Mouse (Mus musculus) heart, embryonic 14.5 days (tissue): ENCODE results near the gene Ampd2. TPM values are rescaled to one million over a fixed set of nuclear protein-coding genes. Genes with fewer than 3 reads are reported as not detected.

Experiments used
- ATAC-seq: fragments of 200-750 bp; cut with Nextera tagmentation; 2 replicates; pipeline ENCODE4 v1.8.0; 2017; ENCODE audit warnings: low read depth, moderate TSS enrichment; ENCODE audit not compliant: insufficient number of reproducible peaks, insufficient read depth, low FRiP score
- H3K27ac ChIP-seq, 2 experiments: fragments of 200-500 bp in 1 of 2; fragments of 300-500 bp in 1 of 2; sonication (generic) in 1 of 2; replicated peaks in 1 of 2; 2 replicates each; pipeline ENCODE4 v1.5.1; 2012 to 2014; ENCODE audit warnings: low read depth in 2 of 2, low read length in 2 of 2, control low read depth in 1 of 2, mild to moderate bottlenecking in 1 of 2, mixed read lengths in 1 of 2; ENCODE audit not compliant: control insufficient read depth in 1 of 2, insufficient read depth in 1 of 2
- H3K27me3 ChIP-seq: fragments of 300-500 bp; sonication (generic); 2 replicates; pipeline ENCODE4 v1.6.1; 2014; ENCODE audit warnings: mild to moderate bottlenecking, low read length, control low read depth; ENCODE audit not compliant: control insufficient read depth, insufficient read depth
- H3K36me3 ChIP-seq: fragments of 300-500 bp; sonication (generic); 2 replicates; pipeline ENCODE4 v1.6.1; 2014; ENCODE audit warnings: mild to moderate bottlenecking, control low read depth, low read length, mixed read lengths; ENCODE audit not compliant: control insufficient read depth, insufficient read depth
- H3K4me1 ChIP-seq, 2 experiments: fragments of 200-500 bp in 1 of 2; fragments of 300-500 bp in 1 of 2; sonication (generic) in 1 of 2; 2 replicates each; pipeline ENCODE4 v1.6.1; 2012 to 2014; ENCODE audit warnings: low read length in 2 of 2, control low read depth in 1 of 2, mixed read lengths in 1 of 2; ENCODE audit not compliant: control insufficient read depth in 2 of 2, insufficient read depth in 2 of 2
- H3K4me2 ChIP-seq: fragments of 300-500 bp; sonication (generic); 2 replicates; pipeline ENCODE4 v1.6.1; 2014; ENCODE audit warnings: mild to moderate bottlenecking, low read length
- H3K4me3 ChIP-seq, 2 experiments: fragments of 200-500 bp in 1 of 2; fragments of 300-500 bp in 1 of 2; sonication (generic) in 1 of 2; 2 replicates each; pipeline ENCODE4 v1.5.1; 2012 to 2014; ENCODE audit warnings: low read length in 2 of 2, mild to moderate bottlenecking in 2 of 2, control low read depth in 1 of 2, low read depth in 1 of 2, moderate library complexity in 1 of 2; ENCODE audit not compliant: control insufficient read depth in 1 of 2, insufficient read depth in 1 of 2
- H3K9ac ChIP-seq: fragments of 300-500 bp; sonication (generic); 2 replicates; pipeline ENCODE4 v1.6.1; 2014; ENCODE audit warnings: mild to moderate bottlenecking, low read length
- H3K9me3 ChIP-seq: fragments of 300-500 bp; sonication (generic); 2 replicates; pipeline ENCODE4 v1.6.1; 2016; ENCODE audit warnings: low read length, control low read depth; ENCODE audit not compliant: control insufficient read depth
- WGBS: fragments of 180-500 bp; shearing (Covaris S2); extraction: QIAGEN DNeasy Blood & Tissue Kit; methylation state at CpG from one replicate; pipeline ENCODE4 v1.1.7; 2014; 5-methylcytosine and 5-hydroxymethylcytosine counted together
- polyA plus RNA-seq: library from polyadenylated mRNA; unstranded; fragments of >200 nt; fragmentation: Nextera tagmentation; extraction: Ambion mirVana; gene quantifications from 2 replicates; pipeline ENCODE4 v1.2.1, GENCODE M21; 2014

Ampd2 gene
- polyA plus RNA-seq, 1 experiment from 2014 or later: 20.3 TPM

- Histone ChIP-seq H3K27me3 (no peaks in the 10 kb centered on the region), H3K4me1 (no peaks in the 10 kb centered on the region; a peak in 1 of 4 replicates), H3K36me3 (no peaks in the 10 kb centered on the region), H3K9me3 (no peaks in the 10 kb centered on the region), H3K9ac (no peak overlapping the region), H3K27ac (no peak overlapping the region), H3K4me3 (no peak overlapping the region), H3K4me2 (no peak overlapping the region)
- WGBS: 42% methylated on average over 8 of the region's 8 CpGs
- 0 out of 2 replicates have a peak, but pooled peaks have one; percentile 47 for ATAC-seq
Measured at GRCm38 (mm10) chr3:108096226-108096625, 9.8 kb upstream of the Ampd2 start.

GRCm38 (mm10) chr3:108094976-108095760, 8.7 kb upstream of the Ampd2 start:
- ATAC-seq: no peak
- H3K9me3 ChIP-seq: no peaks in the 10 kb centered on the region
- H3K27me3 ChIP-seq: no peaks in the 10 kb centered on the region
- peaks cover 0 to 4% of the 10 kb centered on the region in 2 experiments; a peak in 1 of 4 replicates for H3K4me1 ChIP-seq
- no peak overlapping the region for H3K4me2 ChIP-seq
- WGBS: 83% methylated on average over 12 of the region's 12 CpGs
- no peaks in the 10 kb centered on the region for H3K36me3 ChIP-seq
- no peak overlapping the region for H3K9ac ChIP-seq
- H3K4me3 ChIP-seq: no peak overlapping the region
- no peak overlapping the region for H3K27ac ChIP-seq

GRCm38 (mm10) chr3:108094146-108094545, 7.7 kb upstream of the Ampd2 start:
- Histone ChIP-seq H3K36me3 (no peaks in the 10 kb centered on the region), H3K4me1 (peaks cover 4 to 9% of the 10 kb centered on the region in 2 experiments), H3K27ac (no peak overlapping the region), H3K4me2 (no peak overlapping the region), H3K9me3 (no peaks in the 10 kb centered on the region), H3K4me3 (no peak overlapping the region), H3K9ac (no peak overlapping the region), H3K27me3 (no peaks in the 10 kb centered on the region)
- 44% methylated on average over 1 of the region's 1 CpGs for WGBS
- ATAC-seq: no peak

DNA sequence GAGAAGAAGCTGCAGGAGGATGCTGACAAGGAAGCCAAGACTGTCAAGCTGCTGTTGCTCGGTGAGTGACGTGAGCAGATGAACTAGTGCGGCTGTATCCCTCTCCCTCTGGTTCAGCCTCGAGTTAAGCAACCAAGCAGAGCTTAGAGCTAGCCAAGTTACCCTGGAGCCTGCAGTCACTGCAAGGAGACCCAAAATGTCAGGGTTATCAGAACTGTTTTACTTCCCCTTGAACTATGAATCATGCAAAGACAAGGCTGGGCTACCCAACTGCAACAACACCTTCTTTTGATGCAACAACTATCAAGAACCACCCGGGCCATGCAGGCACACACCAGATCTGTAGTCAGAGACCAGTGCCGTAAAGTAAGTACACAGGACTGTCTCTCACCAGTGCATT, 6.9 kb upstream of the Ampd2 start:
- Histone ChIP-seq H3K4me3 (no peak overlapping the region), H3K4me2 (no peak overlapping the region), H3K4me1 (peaks cover 9 to 14% of the 10 kb centered on the region in 2 experiments), H3K36me3 (no peaks in the 10 kb centered on the region), H3K9me3 (no peaks in the 10 kb centered on the region), H3K27ac (no peak overlapping the region), H3K9ac (no peak overlapping the region), H3K27me3 (no peaks in the 10 kb centered on the region)
- ATAC-seq: no peak
- WGBS: 50% methylated on average over 6 of the region's 6 CpGs

DNA sequence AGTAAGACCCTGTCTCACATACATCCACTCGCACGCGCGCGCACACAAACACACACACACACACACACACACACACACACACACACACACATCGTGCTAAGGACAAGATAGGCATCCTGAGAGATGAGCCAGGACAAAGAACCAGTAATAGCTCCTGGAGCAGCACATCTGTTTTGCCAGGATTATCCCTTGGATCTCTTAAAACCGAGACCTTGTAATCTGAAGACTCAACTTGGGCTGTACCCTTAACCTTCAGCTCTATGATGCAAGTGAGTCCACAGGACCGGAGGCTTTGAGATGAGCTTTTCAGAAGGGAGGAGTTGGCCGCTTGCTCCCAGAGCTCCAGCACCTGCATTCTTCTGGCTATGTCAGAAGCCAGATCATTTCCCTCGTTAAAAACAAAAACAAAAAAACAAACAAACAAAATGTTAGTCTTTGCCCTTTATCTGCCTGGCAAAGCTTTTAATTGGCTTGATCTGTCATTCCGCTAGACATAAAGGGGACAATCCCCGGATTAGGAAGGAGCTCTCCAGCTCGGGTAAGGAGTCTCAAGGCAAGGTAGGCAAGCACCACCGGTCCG, 6.2 kb upstream of the Ampd2 start, which contains the start of gene Gnat2:
Gene Gnat2 (plus strand): TSS at position 254 of the 580 bp plus-strand sequence.
- Histone ChIP-seq H3K4me2 (no peak within 1 kb of the TSS), H3K36me3 (no peaks in the 10 kb centered on the region), H3K9ac (no peak within 1 kb of the TSS), H3K9me3 (no peaks in the 10 kb centered on the region), H3K4me1 (peaks cover 9 to 14% of the 10 kb centered on the region in 2 experiments), H3K4me3 (no peak within 1 kb of the TSS), H3K27ac (no peak within 1 kb of the TSS), H3K27me3 (no peaks in the 10 kb centered on the region)
- no peak for ATAC-seq
- WGBS: 76% methylated on average over 15 of the region's 15 CpGs

- Histone ChIP-seq H3K4me1 (peaks cover 13 to 17% of the 10 kb centered on the region in 2 experiments), H3K4me3 (no peak overlapping the region), H3K36me3 (no peaks in the 10 kb centered on the region), H3K27ac (no peak overlapping the region), H3K27me3 (no peaks in the 10 kb centered on the region), H3K9ac (no peak overlapping the region), H3K9me3 (no peaks in the 10 kb centered on the region), H3K4me2 (no peak overlapping the region)
- WGBS: 65% methylated on average over 6 of the region's 6 CpGs
- no peak for ATAC-seq
Measured at GRCm38 (mm10) chr3:108092030-108092429, 5.6 kb upstream of the Ampd2 start.

DNA sequence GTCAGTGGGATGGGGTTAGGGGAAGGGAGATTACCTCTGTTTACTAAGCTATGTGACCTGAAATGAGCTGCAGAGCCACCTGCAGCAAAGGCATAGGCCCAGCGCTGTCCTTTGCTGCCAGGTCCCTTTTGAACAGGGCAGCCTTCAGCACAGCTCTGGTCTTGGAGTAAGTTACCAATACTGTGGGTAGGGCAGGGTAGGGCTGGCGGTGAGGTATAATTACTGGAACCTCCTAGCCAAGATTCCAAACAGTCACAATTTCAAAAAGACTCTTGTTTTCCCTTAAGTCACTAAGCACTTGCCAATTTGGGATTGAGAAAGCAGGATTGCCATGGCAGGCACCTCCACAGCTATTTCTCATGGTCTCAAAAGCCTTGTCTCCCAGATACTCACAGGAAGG, 4.1 kb upstream of the Ampd2 start:
- Histone ChIP-seq H3K9ac (no peak overlapping the region), H3K9me3 (no peaks in the 10 kb centered on the region), H3K27ac (no peak overlapping the region), H3K27me3 (no peaks in the 10 kb centered on the region), H3K36me3 (no peaks in the 10 kb centered on the region), H3K4me3 (no peak overlapping the region), H3K4me1 (peaks cover 18 to 19% of the 10 kb centered on the region in 2 experiments), H3K4me2 (no peak overlapping the region)
- 82% methylated on average over 2 of the region's 2 CpGs for WGBS
- no peak for ATAC-seq
